Mouse (Mus musculus): Measurements from ENCODE around the gene Shc3. TPM values are rescaled to one million over a fixed set of nuclear protein-coding genes. Genes with fewer than 3 reads are reported as not detected.
A peak's percentile ranks its signal among the peaks of the same experiment; 100 is the strongest.

Shc3 gene
- total RNA-seq, 1 experiment from 2014 or later, result 1.1 TPM

DNA sequence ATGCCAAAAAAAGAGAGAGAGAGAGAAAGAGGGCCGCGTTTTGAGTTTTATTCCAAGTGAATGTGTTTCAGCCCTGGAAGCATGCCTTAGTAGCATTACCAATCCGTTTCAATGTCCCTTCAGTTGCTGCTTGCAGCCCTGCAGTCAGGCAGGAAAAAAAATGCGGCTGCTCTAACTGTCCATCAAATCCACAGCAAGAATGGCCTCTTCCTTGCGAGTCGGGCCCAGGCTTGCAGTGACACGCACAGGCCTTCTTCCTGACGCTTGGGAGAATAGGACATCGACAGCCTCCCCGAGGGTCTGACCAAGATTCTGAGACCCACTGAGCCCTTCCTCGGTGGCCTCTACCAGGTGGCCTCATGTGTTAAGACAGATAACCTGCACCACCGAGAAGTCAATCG, 718 bp downstream of the Shc3 start:
- no peak for DNase-seq

DNA sequence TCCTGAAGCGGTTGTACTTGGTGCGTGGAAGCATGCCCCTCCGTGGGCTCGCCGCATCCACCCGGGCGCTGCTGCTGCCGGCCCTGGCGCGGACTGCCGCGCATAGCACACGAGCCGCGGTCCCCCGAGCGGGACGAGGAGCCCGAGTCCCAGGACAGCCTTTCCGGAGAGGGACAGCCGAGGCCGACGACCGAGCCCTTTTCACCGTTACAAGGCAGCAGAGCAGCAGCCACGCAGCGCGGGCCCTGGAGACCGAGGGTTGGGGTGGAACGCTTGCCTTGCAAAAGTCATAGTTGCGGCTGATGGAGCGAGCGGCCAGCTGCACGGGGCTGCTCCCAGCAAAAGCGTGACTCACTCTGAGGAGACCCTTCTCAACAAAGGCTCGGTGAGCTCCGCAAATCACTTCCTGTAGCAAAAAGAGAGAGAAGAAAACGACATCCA, 1.8 kb downstream of the Shc3 start:
- DNase-seq, result peak; percentile 50

DNA sequence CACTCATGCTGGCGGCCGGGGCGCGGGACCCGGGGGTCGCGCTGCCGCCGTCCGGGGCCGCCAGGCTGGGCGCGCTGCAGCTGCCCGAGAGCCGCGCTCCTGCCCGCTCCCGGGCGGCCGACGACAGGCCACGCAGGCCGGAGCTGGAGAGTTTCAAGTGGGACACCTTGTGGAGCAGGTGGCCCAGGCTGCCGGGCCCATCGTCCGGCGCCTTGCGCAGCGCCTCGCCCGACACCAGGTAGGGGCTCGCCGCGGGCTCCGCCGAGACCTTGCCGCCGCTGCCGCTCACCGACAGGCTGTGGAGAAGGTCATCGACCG, 2.2 kb downstream of the Shc3 start:
- no peak for DNase-seq

DNA sequence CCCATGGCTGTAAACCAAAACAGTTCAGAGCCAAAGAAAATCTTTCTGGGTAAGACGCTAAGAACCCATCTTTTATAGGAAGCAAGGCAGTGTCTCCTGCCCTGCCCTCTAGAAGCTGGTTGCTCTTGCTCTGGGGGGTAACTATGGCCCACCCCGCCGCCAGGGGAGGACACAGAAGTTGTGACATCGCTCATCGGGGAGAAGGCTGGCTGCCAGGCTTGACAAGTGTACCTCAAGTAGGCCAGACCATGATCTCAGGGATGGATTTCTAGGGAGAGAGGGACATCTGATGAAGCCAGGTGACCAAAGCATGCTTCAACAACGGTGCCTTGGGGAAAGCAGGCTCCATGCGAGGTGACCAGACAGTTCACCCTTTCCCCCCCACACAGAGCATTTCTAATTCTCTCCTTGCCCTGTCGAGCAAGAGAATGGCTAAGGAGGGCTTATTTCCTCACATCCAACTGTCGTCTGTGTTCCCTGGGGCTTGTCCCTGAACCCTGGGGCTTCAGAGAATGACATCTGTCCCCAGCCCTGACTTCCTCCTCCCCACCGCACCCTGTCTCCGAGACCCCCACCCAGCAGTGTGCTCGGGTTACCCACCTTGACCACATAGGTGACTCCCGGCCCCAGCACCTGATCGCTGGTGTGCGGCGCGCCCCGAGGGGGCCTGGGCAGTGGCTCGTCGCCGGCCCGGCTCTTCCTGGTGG, 2.7 kb downstream of the Shc3 start:
- DNase-seq, result no peak

DNA sequence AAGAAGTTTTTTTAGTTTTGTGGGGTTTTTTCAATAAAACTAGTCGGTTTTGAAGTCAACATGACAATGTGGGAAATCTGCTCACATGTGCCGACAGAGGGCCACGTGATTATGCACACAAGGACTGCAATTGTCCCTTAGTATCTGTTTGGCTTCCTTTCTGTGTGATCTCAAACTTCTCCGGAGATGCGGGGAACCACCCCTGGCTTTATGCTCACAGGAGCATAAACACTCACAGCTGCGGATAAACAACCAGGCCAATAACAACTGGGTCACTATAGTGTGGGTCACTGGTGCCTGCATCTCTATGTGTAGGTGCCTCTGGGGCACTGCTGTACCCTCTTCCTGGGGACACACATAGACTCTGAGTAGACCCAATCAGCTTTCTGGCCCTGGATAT, 4.5 kb downstream of the Shc3 start:
- DNase-seq, result no peak

DNA sequence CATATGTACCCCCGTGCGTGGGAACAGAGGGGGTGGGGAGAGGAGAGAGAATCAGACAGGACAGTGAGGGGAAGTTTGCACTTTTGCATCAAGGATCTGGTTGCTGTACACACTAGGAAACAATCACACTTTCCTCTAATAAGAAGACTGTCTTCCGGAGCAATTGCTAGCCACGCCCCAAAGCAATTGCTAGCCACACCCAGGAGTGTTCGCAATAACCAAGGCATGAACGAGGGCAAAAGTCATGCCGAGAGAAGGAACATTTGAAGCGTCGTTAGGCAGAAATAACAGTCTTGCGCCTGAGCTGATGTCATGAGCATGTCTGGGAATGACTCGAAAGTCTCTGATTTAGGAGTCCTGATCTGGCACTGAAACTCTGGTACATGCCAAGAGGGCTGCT, 15.9 kb downstream of the Shc3 start:
- no peak for DNase-seq

DNA sequence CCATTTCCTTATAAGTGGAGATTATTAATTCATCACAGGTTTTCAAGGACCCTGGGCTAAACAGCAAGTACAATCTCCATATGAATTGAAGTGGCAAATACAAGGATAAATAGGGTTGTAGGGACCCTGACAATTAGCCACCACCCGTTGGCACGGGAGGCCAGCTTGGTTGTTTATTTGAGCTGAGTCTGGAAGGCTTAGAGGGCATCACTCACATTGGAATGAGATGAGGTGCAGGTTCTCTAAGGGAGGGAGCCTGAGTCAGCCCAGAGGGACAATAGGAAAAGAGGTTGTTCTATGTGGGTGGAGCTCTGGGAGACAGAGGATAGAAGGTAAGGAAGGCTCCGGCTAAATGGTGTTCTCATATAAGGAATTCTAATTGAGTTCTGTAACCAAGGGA, 17.0 kb downstream of the Shc3 start:
- no peak for DNase-seq

DNA sequence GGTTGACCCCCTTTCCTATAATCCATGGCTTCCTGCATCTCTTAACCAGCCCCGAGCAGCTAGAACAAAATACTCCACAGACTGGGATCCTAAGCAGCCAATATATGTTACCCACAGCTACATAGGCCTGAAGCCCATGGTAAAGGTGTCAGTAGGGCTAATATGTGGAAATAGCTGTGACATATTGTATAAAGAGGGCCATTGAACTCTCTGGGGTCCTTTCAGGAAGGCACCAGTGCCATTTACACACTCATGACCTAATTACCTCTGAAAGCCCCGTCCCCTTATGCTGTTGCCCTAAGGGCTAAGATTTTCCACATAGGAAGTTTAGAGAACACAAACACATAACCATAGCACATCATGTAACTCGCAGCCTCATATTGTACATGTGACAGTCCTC, 17.4 kb downstream of the Shc3 start:
- no peak for DNase-seq

DNA sequence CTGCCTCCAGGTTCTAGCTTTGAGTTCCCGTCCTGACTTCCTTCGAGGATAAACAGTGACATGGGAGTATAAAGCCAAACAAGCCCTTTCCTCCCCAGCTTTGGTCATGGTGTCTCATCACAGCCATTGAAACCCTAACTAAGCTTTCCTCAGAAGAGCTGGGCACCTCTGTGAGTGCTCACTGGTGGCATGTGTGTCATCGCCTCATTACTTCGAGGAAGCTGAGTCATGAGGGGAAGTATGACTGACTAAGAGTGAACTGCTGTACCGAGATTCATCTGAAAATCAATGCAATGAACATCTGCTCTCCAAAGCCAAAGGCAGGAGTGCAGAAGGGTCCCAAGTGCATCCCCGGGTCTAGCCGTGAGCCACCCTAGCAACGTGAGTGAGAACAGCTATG, 29.4 kb downstream of the Shc3 start:
- no peak for DNase-seq

DNA sequence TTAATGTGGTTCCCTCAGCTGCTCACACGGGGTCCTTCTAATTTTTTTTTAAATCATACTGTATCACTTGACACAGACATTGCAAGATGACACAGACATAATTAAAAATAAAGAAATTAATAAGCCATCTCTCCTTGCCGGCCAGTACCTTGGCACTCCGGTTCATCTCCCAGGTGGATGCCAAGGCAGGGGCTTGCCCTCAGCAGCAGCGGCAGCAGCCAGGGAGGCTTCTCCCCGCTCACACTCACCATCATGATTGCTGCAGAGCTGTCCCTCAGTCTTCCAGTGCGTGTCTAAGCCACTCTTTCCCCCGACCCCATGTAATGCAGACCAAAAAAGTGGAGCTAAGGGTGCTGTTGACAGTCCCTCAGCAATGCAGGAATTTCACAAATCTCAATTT, 33.9 kb downstream of the Shc3 start:
- no peak for DNase-seq

DNA sequence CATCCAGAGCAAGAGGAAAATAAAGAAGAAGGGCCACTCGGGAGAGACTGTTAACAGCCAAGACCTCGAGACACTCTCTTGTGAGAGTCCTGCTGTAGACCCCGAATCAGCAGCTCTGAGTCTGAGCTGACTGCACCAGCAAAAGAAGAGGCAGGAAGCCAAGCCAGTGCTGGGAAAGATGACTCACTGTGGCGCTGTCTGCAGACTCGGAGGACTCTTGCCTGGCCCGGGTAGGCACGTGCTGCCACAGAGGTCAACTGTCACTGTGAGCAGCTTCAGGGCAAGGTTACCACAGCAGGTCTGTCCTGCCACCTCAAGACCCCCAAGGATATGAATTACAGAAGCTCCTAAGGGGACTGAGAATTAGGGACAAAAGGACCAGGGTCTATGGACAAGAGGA, 42.7 kb downstream of the Shc3 start:
- peak; percentile 80 for DNase-seq

DNA sequence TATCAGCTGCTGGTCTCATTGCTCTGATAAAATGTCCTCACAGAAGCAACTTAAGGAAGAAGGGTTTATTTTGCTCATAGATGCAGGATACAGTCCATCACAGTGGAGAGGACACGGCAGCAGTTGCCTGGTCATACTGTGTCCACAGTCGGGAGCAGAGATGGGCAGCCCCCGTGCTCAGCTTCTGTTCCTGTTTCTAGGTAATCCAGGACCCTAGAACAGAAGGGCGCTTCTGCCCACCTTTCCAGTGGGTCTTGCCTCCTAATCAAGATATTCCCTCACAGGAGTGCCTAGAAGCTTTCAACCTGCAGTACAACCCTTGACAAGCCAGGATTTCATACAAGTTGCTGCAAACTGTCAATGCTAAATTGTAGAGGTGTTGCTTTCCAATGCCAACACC, 44.9 kb downstream of the Shc3 start:
- no peak for DNase-seq

DNA sequence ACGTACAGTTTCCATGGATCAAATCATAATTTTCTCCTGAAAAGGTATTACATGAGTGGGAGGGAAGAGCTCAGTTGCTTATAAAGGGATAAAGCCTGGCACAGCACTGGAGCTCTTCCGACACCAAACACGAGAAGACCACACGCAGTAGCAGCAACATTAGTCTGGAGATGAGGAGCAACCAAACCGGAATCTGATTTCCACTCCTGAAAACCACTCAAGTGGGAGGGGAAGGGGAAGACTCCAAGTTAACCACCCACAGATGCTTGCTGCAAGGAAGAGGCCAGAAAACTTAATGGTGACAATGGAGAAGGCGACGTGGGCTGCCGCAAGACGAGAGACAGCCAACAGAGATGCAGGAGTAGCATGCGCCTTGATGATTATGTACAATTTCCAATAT, 45.9 kb downstream of the Shc3 start:
- no peak for DNase-seq

DNA sequence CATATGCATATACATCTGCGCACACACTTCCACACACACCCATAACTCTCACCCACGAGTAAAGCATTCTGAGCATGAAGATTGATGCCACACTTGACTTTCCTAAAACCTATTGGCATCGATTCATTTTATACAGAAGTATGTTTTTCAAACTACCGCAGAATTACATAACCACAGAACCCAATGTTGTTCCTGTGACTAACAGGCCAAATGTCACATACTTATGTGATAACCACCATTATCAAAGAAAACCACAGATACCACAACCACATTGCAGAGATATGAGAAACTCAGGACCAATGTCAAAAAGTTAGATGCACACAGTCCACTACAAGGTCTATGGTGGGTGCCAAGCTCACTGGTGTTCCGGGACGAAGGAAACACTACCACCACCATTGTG, 50.3 kb downstream of the Shc3 start:
- DNase-seq, result no peak

DNA sequence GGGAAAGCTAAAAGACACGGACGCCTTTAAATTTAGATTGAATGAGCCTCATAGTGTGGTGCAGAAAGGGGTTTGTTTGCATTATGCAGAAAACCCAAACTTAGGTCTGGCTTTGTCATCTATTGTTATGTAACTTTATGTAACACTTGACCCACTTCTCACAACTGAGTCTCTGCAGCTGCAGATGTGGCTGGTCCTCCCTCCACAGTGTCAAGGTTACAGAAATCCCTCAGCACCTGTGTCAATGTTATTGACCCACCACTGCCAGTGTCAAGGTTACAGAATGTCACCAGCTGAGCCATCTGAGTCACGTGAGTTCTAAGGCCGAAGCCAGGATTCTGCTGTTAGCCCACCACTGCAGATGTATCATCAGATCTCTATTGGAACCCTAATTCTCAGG, 51.3 kb downstream of the Shc3 start:
- no peak for DNase-seq

DNA sequence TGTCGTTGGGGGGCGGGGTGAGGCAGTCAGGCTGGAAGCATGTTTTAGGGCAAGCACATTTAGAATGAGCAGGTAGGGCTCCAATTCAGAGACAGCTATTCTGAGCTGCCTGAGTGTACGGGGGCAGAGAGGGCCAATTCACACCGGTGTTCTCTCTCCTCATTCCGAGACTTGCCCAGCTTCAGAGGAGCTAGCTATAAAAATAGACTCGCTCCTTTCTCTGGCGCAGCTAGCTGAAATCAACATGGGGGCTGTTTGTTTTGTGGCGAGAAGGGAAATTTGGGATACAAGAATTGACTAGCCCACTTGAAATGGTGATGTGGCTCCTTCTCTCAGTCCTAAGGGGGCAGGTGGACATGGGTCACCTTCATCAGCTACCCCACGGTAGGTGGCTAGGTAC, 60.4 kb downstream of the Shc3 start:
- DNase-seq, result no peak

DNA sequence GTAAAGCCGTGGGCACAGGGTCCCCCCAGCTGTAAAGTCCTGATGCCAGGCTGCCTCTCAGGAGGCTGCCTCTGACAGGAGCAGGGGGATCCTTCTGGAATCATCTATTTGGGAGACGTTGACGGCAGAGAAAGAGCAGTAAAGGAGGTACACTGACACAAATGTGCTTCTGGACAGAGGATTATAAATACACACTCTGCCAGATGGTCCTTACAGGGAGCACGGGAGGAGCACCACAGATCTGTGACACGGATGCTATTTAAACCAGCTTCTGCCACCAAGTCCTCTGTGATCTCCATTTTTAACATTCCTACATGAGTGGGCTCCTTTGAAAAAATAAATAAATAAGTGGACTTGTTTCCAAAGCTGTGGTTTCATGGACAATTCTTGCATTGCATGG, 63.5 kb downstream of the Shc3 start:
- DNase-seq, result no peak

DNA sequence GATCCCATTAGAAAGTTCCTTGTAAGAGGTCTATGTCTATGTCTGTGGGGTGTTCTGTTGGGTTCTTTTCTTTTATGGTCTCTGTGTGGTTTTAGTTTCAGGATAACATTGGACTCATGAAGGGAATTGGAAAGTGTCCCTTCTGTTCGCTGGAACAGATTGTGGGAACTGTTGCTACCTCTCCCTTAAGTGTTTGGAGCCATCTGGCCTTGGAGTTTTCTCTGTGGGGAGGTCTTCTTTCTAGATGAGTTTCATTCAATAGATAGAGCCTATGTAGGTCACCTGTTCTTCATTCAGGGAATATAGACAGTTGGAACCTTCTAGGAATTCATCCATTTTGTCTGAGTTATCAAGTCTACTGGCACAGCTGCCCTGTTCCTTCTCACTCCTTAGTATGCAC, 69.5 kb downstream of the Shc3 start:
- DNase-seq, result no peak

DNA sequence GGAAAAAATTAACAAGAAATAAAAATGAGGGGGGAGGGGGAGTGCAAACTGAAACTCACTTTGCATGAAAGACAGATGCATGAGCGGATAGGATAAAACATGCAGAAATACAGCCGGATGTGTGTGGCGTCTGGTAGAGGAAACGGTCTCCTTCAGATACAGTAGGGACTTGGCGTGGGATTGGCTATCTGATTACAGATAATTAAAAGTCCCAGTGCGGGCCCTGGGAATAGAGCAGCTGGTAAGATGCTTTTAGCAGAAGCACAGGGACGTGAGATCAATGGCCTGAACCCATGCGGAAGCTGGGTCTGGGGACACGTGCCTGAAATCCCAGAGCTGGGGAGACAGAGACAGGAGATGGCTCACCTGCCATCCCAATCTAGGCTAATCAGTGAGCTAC, 75.5 kb downstream of the Shc3 start:
- DNase-seq, result no peak

DNA sequence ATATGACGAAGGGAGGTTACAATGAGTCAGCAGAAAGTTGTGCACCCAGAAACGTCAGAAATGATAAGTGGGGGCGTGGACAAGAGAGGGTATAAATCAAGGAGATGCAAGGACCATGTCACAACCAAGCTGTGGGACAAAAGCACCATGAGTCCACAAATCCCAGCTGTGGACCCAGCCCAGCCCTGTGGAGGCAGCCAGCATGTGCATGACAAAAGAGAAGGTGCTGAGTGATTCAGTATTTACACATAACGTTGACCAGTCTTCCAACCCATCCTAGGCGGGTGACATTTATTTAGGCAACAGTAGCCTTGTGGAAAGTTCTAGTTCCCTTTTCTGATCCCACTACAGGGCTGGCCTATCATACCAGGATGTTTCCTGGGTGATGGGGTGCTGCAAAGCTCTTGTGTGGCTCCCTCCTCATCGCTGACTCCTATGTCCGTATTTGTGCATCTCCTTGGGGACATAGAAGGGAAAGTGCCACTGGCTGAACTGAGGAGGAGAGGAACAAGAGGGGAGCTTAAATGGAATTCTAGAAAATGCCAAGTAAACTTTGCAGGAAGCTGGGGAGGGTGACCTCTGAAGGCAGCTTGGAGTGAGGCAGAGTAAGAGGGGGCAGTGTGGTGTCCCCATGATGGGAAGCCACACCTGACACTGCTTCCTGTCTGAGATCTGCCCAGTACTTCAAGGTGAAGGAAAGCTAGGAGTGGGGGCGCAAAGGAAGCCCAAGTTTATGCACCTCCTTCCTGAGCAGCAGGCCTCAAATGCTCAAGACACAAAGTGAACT, 77.4 kb downstream of the Shc3 start:
- DNase-seq, result peak; percentile 24

DNA sequence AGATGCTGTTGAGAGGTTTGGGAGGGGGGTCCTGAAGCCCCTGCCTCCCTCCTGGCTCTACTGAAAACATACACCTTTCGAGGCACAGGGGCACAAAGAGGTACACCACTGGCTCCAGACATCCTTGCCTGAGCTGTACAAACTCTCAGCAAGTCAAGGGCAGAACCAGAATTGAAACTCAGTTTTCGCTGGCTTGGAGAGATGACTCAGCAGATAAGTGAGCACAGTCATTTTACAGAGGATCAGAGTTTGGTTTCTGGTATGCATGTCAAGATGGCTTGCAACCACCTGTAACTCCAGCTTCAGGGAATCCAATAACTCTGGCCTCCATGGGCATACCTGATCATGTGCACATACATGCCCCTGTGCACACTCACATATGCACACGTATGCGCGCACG, 79.0 kb downstream of the Shc3 start:
- no peak for DNase-seq

DNA sequence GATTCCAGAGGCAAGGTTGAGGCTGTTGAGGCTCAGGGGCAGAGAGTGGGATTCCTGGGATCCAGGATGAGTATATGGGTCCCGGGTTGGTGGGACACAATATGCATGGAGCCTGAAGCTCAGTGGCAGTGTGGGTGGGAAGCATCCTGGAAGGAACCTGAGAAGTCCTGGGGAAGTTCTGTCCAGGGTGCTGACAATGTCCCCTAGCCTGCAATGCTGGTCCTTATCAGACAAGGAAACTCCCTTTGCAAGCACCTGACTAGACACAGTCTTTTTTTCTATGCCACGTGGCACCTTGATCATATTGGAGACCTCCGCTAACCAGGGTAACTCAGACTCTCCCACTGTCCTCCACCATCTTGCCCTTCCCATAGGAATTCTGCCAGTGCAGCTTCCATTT, 80.3 kb downstream of the Shc3 start:
- DNase-seq, result peak; percentile 12

DNA sequence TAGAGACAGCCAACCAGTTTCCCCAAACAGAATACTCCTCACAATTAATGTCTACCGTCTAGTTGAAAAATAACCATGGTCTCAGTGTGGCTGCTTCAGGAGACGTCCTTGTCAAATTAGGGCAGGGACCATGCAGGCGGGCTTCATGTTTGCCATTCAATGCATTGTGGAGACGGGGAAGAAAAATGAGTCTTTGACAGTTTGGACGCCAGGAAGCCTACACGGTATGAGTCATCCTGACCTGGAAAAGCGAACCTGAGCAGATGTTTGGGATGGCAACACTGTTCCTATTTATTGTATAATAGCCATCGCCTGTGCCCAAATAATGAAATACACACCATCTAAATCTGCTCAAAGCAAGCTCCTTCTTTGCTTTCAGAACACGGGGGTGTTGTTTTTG, 83.9 kb downstream of the Shc3 start:
- no peak for DNase-seq

DNA sequence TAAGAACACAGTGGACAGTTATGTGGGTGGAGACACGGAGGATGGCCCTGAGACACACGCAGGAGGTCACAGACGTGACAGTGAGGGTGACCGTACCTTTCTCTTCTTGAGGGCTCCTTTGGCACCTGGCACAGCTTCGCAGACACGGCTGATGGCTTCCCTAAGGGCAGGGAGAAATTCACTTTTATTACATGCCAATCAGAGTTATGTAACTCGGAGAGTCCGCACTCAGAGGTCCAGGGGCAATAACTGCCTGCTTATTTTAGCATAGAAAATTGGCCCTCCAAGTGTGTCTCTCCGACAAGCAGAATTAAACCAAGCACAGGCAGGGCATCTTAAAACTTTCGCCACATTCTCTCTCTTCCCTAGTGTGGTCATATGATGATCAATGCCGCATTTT, 86.4 kb downstream of the Shc3 start:
- DNase-seq, result no peak

All from adrenal gland, postnatal 14 days (tissue).